In the genomic region with DNA sequence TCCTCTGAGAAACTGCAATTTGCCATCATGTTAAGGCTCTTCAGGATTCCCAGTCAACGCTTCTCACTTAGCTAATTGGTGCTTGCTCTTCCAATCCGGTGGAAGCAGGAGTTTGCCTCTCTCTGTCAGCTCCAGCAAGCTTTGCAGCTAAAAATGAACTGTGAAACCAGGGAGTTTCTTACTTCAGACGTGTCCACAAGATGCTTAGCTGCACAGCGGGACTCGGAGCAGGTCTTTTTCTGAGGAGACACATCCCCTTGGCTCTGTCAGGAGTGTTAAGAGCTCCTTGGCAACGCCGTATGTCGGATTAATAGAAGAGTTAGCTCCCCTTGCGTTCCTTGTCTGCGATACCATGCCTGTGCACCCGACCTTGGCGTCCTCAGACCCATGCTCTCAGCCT, we compare ENCODE assay signal across 14 mouse cellular contexts. TPM values are rescaled to one million over a fixed set of nuclear protein-coding genes. Genes with fewer than 3 reads are reported as not detected.
DNase-seq lines count a peak whose midpoint lies in the region; ATAC-seq lines count a peak whose summit lies in the region.
"Had no signal": no experiment of that assay in that cellular context is flagged by ENCODE, and none has a peak within 500 bp of the region (broad histone marks: within the 10 kb centered on the region; RNA-seq: fewer than 3 reads in every experiment).

No protein-coding gene starts in this region.

- ATAC-seq in forebrain, embryonic 12.5 days (ENCODE audit: low FRiP score): peak; percentile 21; the same call in 1 of the 2 replicates
- ATAC-seq in hindbrain, embryonic 12.5 days (ENCODE audit: low FRiP score): no peak
- ATAC-seq in midbrain, embryonic 15.5 days (replicated peaks): peak; percentile 25; the same call in 1 of the 2 replicates

- no peaks in the 10 kb centered on the region for H3K9me3 ChIP-seq in forebrain, embryonic 12.5 days
- no peaks in the 10 kb centered on the region for H3K9me3 ChIP-seq in hindbrain, embryonic 12.5 days (replicated peaks)
- no peaks in the 10 kb centered on the region for H3K9me3 ChIP-seq in midbrain, embryonic 15.5 days
- H3K9me3 ChIP-seq: embryonic facial prominence, embryonic 15.5 days; liver, embryonic 15.5 days had no signal

- intact Hi-C loops in left cerebral cortex, postnatal 14 days (cut with DNase I): no loop called here

- H3K36me3 ChIP-seq in forebrain, embryonic 12.5 days (replicated peaks): no peaks in the 10 kb centered on the region
- no peaks in the 10 kb centered on the region for H3K36me3 ChIP-seq in hindbrain, embryonic 12.5 days
- no peaks in the 10 kb centered on the region for H3K36me3 ChIP-seq in midbrain, embryonic 15.5 days (replicated peaks)
- H3K36me3 ChIP-seq: embryonic facial prominence, embryonic 15.5 days; liver, embryonic 15.5 days had no signal

- H3K4me2 ChIP-seq in forebrain, embryonic 12.5 days: no peak overlapping the region
- H3K4me2 ChIP-seq in hindbrain, embryonic 12.5 days (replicated peaks): 0 out of 2 replicates have a peak overlapping the region, but pooled peaks have one; percentile 11
- peak overlapping the region; percentile 38 for H3K4me2 ChIP-seq in midbrain, embryonic 15.5 days
- H3K4me2 ChIP-seq: embryonic facial prominence, embryonic 15.5 days; liver, embryonic 15.5 days had no signal

- H3K27ac ChIP-seq in forebrain, embryonic 12.5 days: no peak overlapping the region
- H3K27ac ChIP-seq in hindbrain, embryonic 12.5 days: peak overlapping the region; percentile 35; the same call in 1 of the 2 replicates
- peak overlapping the region; percentile 57 for H3K27ac ChIP-seq in midbrain, embryonic 15.5 days
- H3K27ac ChIP-seq: embryonic facial prominence, embryonic 15.5 days; liver, embryonic 15.5 days had no signal

- DNase-seq in left cerebral cortex, postnatal 14 days (ENCODE audit: low spot score in 2 of 2): peak; percentile 51 to 73
- no peak for DNase-seq in left cerebral cortex, adult 11 months (ENCODE audit: low spot score)
- no peak for DNase-seq in thymus, postnatal 14 days
- no peak for DNase-seq in thymus, adult 18-20 months
- DNase-seq: cerebellum, adult 11-12 months; gastrocnemius, postnatal 10 days; heart, postnatal 10 days; kidney, adult 11 months; lung, postnatal 36 days had no signal

- H3K27me3 ChIP-seq in forebrain, embryonic 12.5 days: no peaks in the 10 kb centered on the region
- no peaks in the 10 kb centered on the region for H3K27me3 ChIP-seq in hindbrain, embryonic 12.5 days
- no peaks in the 10 kb centered on the region for H3K27me3 ChIP-seq in midbrain, embryonic 15.5 days (replicated peaks)
- H3K27me3 ChIP-seq: embryonic facial prominence, embryonic 15.5 days had no signal

- peaks cover 90% of the 10 kb centered on the region for H3K4me1 ChIP-seq in forebrain, embryonic 12.5 days
- peaks cover 64% of the 10 kb centered on the region for H3K4me1 ChIP-seq in hindbrain, embryonic 12.5 days
- peaks cover 32% of the 10 kb centered on the region for H3K4me1 ChIP-seq in midbrain, embryonic 15.5 days
- H3K4me1 ChIP-seq: embryonic facial prominence, embryonic 15.5 days; liver, embryonic 15.5 days had no signal

- 62% methylated on average over 12 of the region's 12 CpGs for WGBS in forebrain, embryonic 12.5 days
- 41% methylated on average over 12 of the region's 12 CpGs for WGBS in hindbrain, embryonic 12.5 days
- 24% methylated on average over 12 of the region's 12 CpGs for WGBS in midbrain, embryonic 15.5 days

- H3K9ac ChIP-seq in forebrain, embryonic 12.5 days: no peak overlapping the region
- H3K9ac ChIP-seq in hindbrain, embryonic 12.5 days: no peak overlapping the region; the same call in 1 of the 2 replicates
- H3K9ac ChIP-seq in midbrain, embryonic 15.5 days: no peak overlapping the region
- H3K9ac ChIP-seq: embryonic facial prominence, embryonic 15.5 days; liver, embryonic 15.5 days had no signal

- no peak overlapping the region for H3K4me3 ChIP-seq in forebrain, embryonic 12.5 days (replicated peaks)
- H3K4me3 ChIP-seq in hindbrain, embryonic 12.5 days: no peak overlapping the region
- no peak overlapping the region for H3K4me3 ChIP-seq in midbrain, embryonic 15.5 days
- H3K4me3 ChIP-seq: embryonic facial prominence, embryonic 15.5 days; liver, embryonic 15.5 days had no signal

RNA-seq across cellular contexts. Expression of gene Sema5b, which starts 29.7 kb away (rescaled TPM):
- total RNA-seq in left cerebral cortex, postnatal 14 days (2021): 10 to 100 TPM; 17.3 to 21.7 TPM
- polyA plus RNA-seq in forebrain, embryonic 12.5 days (2016; fragmentation: Nextera tagmentation; extraction: Ambion mirVana): 55.7 and 59.5 TPM in 2 replicates
- 36.7 and 42.9 TPM in 2 replicates for polyA plus RNA-seq in hindbrain, embryonic 12.5 days (2016; fragmentation: Nextera tagmentation; extraction: Ambion mirVana)
- polyA plus RNA-seq in midbrain, embryonic 15.5 days (2015; fragmentation: Nextera tagmentation; extraction: Ambion mirVana): 25.4 and 27.7 TPM in 2 replicates

Comparison
In these comparisons a context has a peak if more than half of its experiments do, and no peak if none do; other contexts are left out.
1. DNase-seq: peak in left cerebral cortex, postnatal 14 days (2 of 2); none in left cerebral cortex, adult 11 months (single experiment), thymus, postnatal 14 days (single experiment) and thymus, adult 18-20 months (0 of 2).